Mouse (Mus musculus): ENCODE measurements around the gene Nenf. TPM values are rescaled to one million over a fixed set of nuclear protein-coding genes. Genes with fewer than 3 reads are reported as not detected.

Gene Nenf
- polyA plus RNA-seq (2014; fragmentation: Illumina TruSeq; extraction: RNeasy Lipid Tissue Mini Kit (QIAGEN cat#74804)) = 1.5 TPM

DNA sequence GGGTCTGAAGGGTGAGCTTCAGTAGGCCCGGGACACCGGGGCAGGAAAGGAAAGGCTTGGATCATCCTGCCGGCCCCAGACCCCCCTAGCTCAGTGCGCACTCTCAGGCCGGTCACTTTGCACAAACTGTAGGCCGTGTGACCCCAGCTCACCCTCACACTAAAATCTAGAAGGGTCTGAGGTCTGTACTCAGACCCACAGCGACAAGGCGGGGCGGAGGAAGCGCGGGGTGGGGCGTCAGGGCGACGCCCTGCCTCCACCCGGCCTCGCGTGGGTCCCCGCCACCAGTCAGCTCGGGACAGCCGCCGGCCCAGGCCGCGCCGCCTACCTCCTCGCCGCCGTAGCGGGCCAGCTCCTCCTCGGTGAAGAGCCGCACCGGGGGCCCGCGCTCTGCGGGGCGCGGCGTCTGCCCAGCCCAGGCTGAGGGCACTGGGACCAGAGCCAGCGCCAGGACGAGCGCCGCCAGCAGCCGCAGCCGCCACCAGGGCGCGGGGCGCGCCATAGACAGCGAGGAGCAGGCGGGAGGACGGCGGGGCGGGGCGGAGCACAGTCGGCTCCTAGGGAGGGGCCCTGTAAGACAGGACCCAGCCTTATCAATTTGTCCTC is at the start of gene Nenf:
Nenf (minus strand) TSS at position 604 of the 606 bp plus-strand sequence.

DNA sequence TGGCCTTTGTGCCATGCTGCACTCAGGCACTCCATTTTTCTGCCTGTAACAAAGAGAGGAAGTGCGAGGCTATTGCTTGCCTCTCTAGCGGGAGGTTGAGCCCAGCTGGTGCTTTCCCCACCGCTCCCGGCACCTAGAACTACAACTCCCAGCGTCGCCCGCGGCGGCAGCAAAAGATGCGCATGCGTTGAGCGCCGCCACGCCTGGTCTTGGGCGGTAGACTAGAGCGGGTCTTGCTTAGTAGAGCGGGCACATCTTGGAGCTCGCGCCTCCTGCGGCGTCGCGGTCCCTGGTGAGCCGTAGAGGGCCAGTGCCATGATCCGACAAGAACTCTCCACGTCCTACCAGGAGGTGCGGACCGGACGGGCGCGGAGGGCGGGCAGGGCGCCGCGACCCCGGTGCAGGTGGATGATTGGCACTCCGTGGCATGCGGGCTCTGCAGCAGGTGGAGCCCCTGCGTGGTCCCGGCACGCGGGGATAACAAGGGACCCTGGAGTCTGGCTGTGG is 7.8 kb upstream of the Nenf start, which contains the start of gene Tmem206:
Tmem206 (plus strand) TSS at position 187 of the 507 bp plus-strand sequence.

Other genes starting within 250 kb of the Nenf start
- gene Batf3, start 220.3 kb downstream of the Nenf start, polyA plus RNA-seq (2014; fragmentation: Illumina TruSeq; extraction: RNeasy Lipid Tissue Mini Kit (QIAGEN cat#74804)) = not detected
- gene Fam71a, start 153.4 kb downstream of the Nenf start, polyA plus RNA-seq (2014; fragmentation: Illumina TruSeq; extraction: RNeasy Lipid Tissue Mini Kit (QIAGEN cat#74804)) = not detected
- gene Atf3, start 100.2 kb downstream of the Nenf start, polyA plus RNA-seq (2014; fragmentation: Illumina TruSeq; extraction: RNeasy Lipid Tissue Mini Kit (QIAGEN cat#74804)) = 1.9 TPM
- 51.9 TPM for gene Tmem206, start 7.7 kb upstream of the Nenf start, polyA plus RNA-seq (2014; fragmentation: Illumina TruSeq; extraction: RNeasy Lipid Tissue Mini Kit (QIAGEN cat#74804))
- 178 TPM for gene Ppp2r5a, start 85.1 kb upstream of the Nenf start, polyA plus RNA-seq (2014; fragmentation: Illumina TruSeq; extraction: RNeasy Lipid Tissue Mini Kit (QIAGEN cat#74804))